Mouse (Mus musculus): ENCODE measurements around the gene Rrp15. TPM values are rescaled to one million over a fixed set of nuclear protein-coding genes. Genes with fewer than 3 reads are reported as not detected.

The Rrp15 gene
- polyA plus RNA-seq (2012; rRNA removed; ENCODE audit: low replicate concordance): 2.0 and 5.5 TPM in 2 replicates

DNA sequence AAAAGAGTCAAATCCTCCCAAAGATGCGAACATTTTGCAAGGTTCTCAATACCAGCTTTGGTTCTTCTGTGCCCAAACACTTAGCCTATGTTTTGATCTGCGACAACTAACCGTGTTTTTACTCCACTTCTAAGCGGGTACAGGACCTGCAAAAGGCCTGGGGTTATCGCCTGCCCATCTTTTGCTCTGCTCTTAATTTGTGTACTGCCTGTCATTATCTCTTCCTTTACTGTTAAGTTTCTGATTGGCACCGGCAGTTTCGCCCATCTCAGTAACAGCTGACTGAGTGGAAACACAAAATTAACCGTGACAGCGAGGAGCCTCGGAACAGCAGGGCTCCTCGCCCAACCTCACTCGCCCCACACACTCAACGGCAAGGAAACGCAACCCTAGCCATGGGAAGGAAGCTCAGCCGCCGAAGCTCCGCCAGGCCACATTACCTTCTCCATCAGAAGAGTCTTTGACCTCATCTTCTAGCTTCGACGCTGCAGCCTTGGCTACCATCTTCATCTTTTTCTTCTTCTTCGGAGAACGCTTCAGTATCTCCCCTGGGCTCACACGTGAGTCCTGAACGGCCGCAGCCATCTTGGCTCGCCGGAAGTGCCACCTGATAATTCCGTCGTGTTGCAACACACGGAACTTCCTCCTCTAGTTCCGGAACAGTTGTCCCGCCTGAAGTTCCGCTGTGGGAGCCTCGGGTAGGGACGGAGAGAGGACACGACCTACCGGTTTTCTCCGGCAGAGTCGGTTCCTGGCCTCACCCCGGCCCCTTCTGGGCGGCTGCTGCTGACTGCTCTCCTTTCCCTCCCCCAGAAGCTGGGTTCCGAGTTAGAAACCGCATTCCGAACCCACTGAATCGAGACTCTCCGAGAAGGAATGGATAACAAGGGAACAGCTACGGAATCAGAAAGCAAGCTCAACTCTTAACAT, at the start of gene Rrp15:
Gene Rrp15, minus strand, starts transcription at position 635 of the 930 bp plus-strand sequence.

DNA sequence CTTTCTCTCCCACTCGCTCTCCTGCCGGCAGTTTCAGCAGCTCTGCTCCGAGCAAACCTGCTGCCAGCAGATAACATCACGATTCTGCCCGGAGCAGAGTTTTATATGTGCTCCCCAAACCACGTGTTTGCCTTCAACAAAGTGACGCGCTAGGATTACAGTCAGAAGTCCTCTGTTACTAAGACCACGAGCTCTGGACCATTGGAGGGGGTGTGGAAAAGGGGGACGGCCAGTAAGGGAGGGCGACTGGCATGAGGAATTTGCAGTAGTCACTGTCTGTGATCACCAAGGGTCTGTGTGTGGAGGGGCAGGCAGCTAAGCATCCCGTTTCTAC, 43.3 kb downstream of the Rrp15 start, which contains the start of gene Tgfb2:
Gene Tgfb2, minus strand, starts transcription at position 75 of the 334 bp plus-strand sequence.

Other genes with a start within 250 kb of the Rrp15 start
- 0.85 and 3.5 TPM in 2 replicates for gene Tgfb2, start 43.4 kb downstream of the Rrp15 start, polyA plus RNA-seq (2012; rRNA removed; ENCODE audit: low replicate concordance)
- gene D1Pas1, start 218.1 kb upstream of the Rrp15 start, polyA plus RNA-seq (2012; rRNA removed; ENCODE audit: low replicate concordance): not detected in 2 replicates